Mouse (Mus musculus) bone marrow, adult 2 months (tissue): Measurements from ENCODE around the gene Wdr12.
"Not testable (repeated sequence)": the region's sequence is repeated elsewhere in the genome, so short reads cannot be mapped to it uniquely, and the experiment has no call there.

Source experiments
- CTCF ChIP-seq: fragments of 200-500 bp; IDR thresholded peaks from 2 replicates; pipeline ENCODE4 v1.5.1; 2011; ENCODE audit warnings: low read length, control low read depth; ENCODE audit not compliant: control insufficient read depth, insufficient read depth
- POLR2A ChIP-seq: fragments of 200-500 bp; IDR thresholded peaks from 2 replicates; pipeline ENCODE4 v1.6.1; 2011; ENCODE audit warnings: low read depth, mild to moderate bottlenecking, control low read depth, low read length, borderline replicate concordance; ENCODE audit not compliant: control insufficient read depth

- not testable (repeated sequence) for TF ChIP-seq CTCF, POLR2A
Observed at GRCm38 (mm10) chr1:60070725-60071124, 27.7 kb downstream of the Wdr12 start.
